Mouse (Mus musculus) liver, embryonic 14.5 days (tissue): ENCODE measurements around the gene Grin2c. TPM values are rescaled to one million over a fixed set of nuclear protein-coding genes. Genes with fewer than 3 reads are reported as not detected.
A peak's percentile ranks its signal among the peaks of the same experiment; 100 is the strongest.

Source experiments
- ATAC-seq: fragments of 200-750 bp; cut with Nextera tagmentation; 2 replicates; pipeline ENCODE4 v1.8.0; 2017; ENCODE audit warnings: moderate number of reproducible peaks, mild to moderate bottlenecking, moderate library complexity; ENCODE audit not compliant: insufficient read depth
- DNase-seq, 3 experiments: peaks; one replicate each; pipeline ENCODE4 v3.0.0-alpha.2; 2012 to 2013; ENCODE audit warnings: low read depth in 3 of 3, low spot score in 3 of 3
- H3K27ac ChIP-seq: fragments of 300-500 bp; sonication (generic); 2 replicates; pipeline ENCODE4 v1.5.1; 2014; ENCODE audit warnings: moderate library complexity, mild to moderate bottlenecking, control low read depth, inconsistent platforms
- H3K27me3 ChIP-seq: fragments of 300-500 bp; sonication (generic); 2 replicates; pipeline ENCODE4 v1.6.1; 2014; ENCODE audit warnings: mild to moderate bottlenecking, low read length, moderate library complexity; ENCODE audit not compliant: control insufficient read depth, insufficient read depth
- H3K36me3 ChIP-seq: fragments of 300-500 bp; sonication (generic); replicated peaks from 2 replicates; pipeline ENCODE4 v1.6.1; 2014; ENCODE audit warnings: low read depth; ENCODE audit not compliant: control insufficient read depth, insufficient read depth
- H3K4me1 ChIP-seq, 2 experiments: fragments of 200-500 bp in 1 of 2; fragments of 300-500 bp in 1 of 2; sonication (generic) in 1 of 2; replicated peaks; 2 replicates each; pipeline ENCODE4 v1.6.1; 2012 to 2014; ENCODE audit warnings: antibody characterized with exemption in 1 of 2, inconsistent platforms in 1 of 2, low read length in 1 of 2; ENCODE audit not compliant: control insufficient read depth in 2 of 2, insufficient read depth in 2 of 2
- H3K4me2 ChIP-seq: fragments of 300-500 bp; sonication (generic); 2 replicates; pipeline ENCODE4 v1.6.1; 2014; ENCODE audit warnings: low read depth, mild to moderate bottlenecking, control low read depth, moderate library complexity
- H3K4me3 ChIP-seq, 2 experiments: fragments of 200-500 bp in 1 of 2; fragments of 300-500 bp in 1 of 2; sonication (generic) in 1 of 2; 2 replicates each; pipeline ENCODE4 v1.5.1; 2012 to 2014; ENCODE audit warnings: low read depth in 2 of 2, low read length in 2 of 2, mild to moderate bottlenecking in 2 of 2, control low read depth in 1 of 2, inconsistent platforms in 1 of 2, moderate library complexity in 1 of 2; ENCODE audit not compliant: insufficient read depth in 1 of 2
- H3K9ac ChIP-seq: fragments of 300-500 bp; sonication (generic); replicated peaks from 2 replicates; pipeline ENCODE4 v1.6.1; 2014; ENCODE audit warnings: mild to moderate bottlenecking, control low read depth, moderate library complexity
- H3K9me3 ChIP-seq: fragments of 300-500 bp; sonication (generic); 2 replicates; pipeline ENCODE4 v1.6.1; 2016; ENCODE audit warnings: low read length, mixed read lengths; ENCODE audit not compliant: control insufficient read depth
- CTCF ChIP-seq: IDR thresholded peaks from 2 replicates; pipeline ENCODE4 v1.5.1; 2016; ENCODE audit warnings: antibody characterized with exemption, low read depth, control low read depth
- EP300 ChIP-seq: IDR thresholded peaks from 2 replicates; pipeline ENCODE4 v1.6.1; 2016; ENCODE audit warnings: antibody characterized with exemption, low read depth
- WGBS: fragments of 180-500 bp; shearing (Covaris S2); extraction: QIAGEN DNeasy Blood & Tissue Kit; methylation state at CpG from one replicate; pipeline ENCODE4 v1.1.7; 2014; ENCODE audit not compliant: insufficient replicate concordance; 5-methylcytosine and 5-hydroxymethylcytosine counted together
- polyA plus RNA-seq, 2 experiments: library from polyadenylated mRNA; depleted of rRNA in 1 of 2; stranded (reverse) in 1 of 2; unstranded in 1 of 2; fragments of >200 nt; fragmentation: Nextera tagmentation in 1 of 2; extraction: Ambion mirVana in 1 of 2; gene quantifications; 2 replicates each; pipeline versions ENCODE4 v1.2.1 to v1.2.3; 2012 to 2014

Grin2c gene
- polyA plus RNA-seq, 2 experiments, result 0.05 to 0.17 TPM

DNA sequence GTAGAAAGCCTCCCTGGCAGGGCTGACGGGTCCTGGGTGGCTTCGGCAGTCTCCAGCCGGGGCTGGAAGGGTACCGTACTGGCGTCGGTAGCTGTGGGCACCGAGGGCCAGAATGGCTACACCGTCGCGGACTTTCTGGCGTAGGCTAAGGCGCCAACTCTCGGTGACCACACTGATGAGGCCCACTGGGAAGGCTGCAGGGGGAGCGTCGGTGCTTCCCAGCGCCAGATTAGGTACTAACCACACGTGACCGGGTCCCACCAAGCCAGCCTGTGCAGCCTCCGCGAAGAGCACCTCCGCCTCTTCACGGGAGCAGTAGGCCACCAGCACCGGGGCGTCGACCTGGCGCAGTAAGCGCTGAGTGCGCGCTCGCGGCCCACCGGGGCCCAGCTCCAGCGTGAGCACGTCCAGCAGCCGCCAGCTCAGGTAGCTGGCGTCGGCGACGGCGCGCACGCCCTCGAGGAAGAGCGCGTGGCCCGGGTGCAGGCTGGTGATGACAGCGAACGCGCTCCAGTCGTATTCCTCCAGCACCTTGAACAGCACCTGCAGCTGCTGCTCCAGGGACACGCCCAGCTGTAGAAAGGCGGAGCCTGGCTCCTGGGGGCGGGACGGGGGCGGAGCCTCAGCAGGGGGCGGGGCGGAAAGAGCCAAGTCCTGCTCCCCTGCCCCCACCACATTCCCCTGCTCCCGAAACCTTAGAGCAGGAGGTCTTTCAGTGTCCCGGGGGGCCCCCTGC is 9.1 kb downstream of the Grin2c start:
- no peaks in the 10 kb centered on the region for H3K9me3 ChIP-seq
- 17% methylated on average over 54 of the region's 59 CpGs for WGBS
- H3K36me3 ChIP-seq, result no peaks in the 10 kb centered on the region
- TF ChIP-seq CTCF (no peak), EP300 (no peak)
- H3K4me1 ChIP-seq, result no peaks in the 10 kb centered on the region
- no peak overlapping the region for H3K4me3 ChIP-seq
- ATAC-seq, result 0 out of 2 replicates have a peak, but pooled peaks have one; percentile 21
- no peak for DNase-seq
- H3K27me3 ChIP-seq, result peaks cover 22% of the 10 kb centered on the region
- no peak overlapping the region for H3K4me2 ChIP-seq
- H3K27ac ChIP-seq, result no peak overlapping the region
- H3K9ac ChIP-seq, result no peak overlapping the region

DNA sequence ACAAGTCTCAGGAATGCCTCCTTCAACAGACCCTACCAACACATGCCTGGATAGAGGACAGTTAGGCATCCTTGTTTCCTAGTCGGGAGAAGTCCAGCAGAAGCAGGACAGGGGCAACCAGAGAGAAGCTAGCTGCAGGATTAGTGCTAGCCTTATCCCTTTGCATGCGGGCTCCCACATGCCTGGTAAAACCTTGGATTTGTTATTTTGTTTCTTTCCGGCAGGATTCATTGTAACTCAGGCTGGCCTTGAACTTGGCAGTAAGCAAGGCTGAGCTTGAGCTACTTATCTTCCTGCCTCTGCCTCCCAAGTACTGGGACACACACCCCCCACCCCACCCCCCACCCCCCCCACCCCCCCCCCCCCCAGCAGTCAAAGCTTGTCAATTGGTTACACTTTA is 15.8 kb downstream of the Grin2c start:
- no peak overlapping the region for H3K4me2 ChIP-seq
- H3K27me3 ChIP-seq, result peaks cover 31% of the 10 kb centered on the region
- H3K27ac ChIP-seq, result no peak overlapping the region
- no peaks in the 10 kb centered on the region for H3K9me3 ChIP-seq
- 48% methylated on average over 3 of the region's 3 CpGs for WGBS
- no peak overlapping the region for H3K4me3 ChIP-seq
- DNase-seq, result no peak
- no peak overlapping the region for H3K9ac ChIP-seq
- ATAC-seq, result no peak
- no peak for TF ChIP-seq CTCF
- no peak for TF ChIP-seq EP300
- H3K36me3 ChIP-seq, result no peaks in the 10 kb centered on the region
- no peaks in the 10 kb centered on the region for H3K4me1 ChIP-seq

DNA sequence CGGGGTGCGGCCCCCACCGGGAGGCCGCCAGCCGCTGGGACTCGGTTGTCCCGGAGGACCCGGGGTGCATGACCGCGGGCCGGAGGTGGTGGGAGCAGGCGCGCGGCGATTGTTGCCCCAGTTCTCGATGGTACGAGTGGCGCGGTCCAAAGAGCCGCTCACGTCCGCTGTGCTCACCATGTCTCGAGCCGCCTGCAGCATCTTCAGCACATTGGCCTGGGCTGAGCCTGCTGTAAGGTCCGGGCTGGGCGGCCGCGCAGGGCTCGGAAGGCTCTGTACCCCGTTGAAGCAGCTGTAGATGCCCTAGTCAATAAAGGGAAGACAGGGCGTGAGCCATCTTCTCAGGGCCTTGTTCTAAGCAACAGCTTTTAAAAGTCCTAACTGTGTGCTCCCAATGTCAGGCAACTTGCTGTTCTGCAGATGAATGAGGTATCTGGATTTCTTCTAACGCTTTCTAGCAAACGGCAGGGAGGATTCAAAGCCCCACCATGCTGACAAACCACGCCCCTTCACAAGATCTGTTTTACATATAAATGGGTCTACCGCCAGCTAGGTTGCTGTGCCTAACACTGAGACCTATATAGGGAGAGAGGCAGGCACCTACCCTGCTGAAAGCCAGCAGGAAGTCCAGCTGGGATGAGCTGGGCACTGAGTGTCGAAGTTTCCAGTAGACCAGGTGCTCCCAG is 16.5 kb downstream of the Grin2c start:
- Histone ChIP-seq H3K4me3 (peak overlapping the region in 1 of 2 experiments; percentile 26; a peak in 2 of 4 replicates), H3K27me3 (peaks cover 31% of the 10 kb centered on the region), H3K9ac (no peak overlapping the region), H3K4me2 (peak overlapping the region; percentile 31; the same call in 1 of the 2 replicates), H3K27ac (no peak overlapping the region), H3K4me1 (no peaks in the 10 kb centered on the region), H3K36me3 (no peaks in the 10 kb centered on the region), H3K9me3 (no peaks in the 10 kb centered on the region)
- no peak for TF ChIP-seq CTCF
- DNase-seq, result no peak
- no peak for ATAC-seq
- 3% methylated on average over 36 of the region's 36 CpGs for WGBS

DNA sequence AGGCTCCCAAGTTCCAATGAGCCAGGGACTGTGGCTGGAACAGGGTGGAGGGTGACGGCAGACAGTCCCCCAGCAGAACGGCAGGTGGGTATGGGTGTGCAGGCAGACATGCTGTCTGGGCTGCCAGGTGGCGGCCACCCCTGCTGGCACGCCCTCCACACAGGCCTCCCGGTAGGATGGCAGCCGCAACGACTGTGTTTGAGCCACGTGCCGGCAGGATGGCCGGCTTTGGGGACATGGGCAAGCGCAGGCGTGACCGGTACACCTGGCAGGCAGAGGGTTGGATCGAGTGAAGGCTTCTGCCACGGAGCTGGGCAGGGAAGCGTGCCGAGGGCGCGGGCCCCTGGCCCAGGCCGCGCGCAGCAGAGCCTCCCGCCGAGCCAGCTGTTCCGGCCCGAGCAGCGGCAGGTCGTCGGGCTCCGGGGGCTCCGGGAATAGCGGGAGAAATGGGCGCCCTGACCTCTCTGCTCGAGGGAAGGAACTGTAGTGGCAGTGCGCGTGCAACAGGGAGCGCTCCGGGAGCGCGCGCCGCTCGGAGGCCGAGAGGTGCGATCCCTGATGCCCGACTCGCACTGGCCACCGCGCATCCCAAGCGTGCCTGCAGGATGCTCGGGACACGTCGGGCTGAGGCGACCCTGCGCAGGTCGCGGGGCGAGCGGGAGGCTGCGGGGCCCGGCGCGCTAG is 17.2 kb downstream of the Grin2c start:
- ATAC-seq (no peak), DNase-seq (no peak)
- peak overlapping the region in 1 of 2 experiments; percentile 26; a peak in 2 of 4 replicates for H3K4me3 ChIP-seq
- 4% methylated on average over 63 of the region's 63 CpGs for WGBS
- H3K27me3 ChIP-seq, result peaks cover 31% of the 10 kb centered on the region
- H3K36me3 ChIP-seq, result no peaks in the 10 kb centered on the region
- H3K4me2 ChIP-seq, result peak overlapping the region; percentile 31; the same call in 1 of the 2 replicates
- no peaks in the 10 kb centered on the region for H3K9me3 ChIP-seq
- TF ChIP-seq EP300 (no peak), CTCF (no peak; the same call in 1 of the 2 replicates)
- no peaks in the 10 kb centered on the region for H3K4me1 ChIP-seq
- no peak overlapping the region for H3K9ac ChIP-seq
- H3K27ac ChIP-seq, result no peak overlapping the region

DNA sequence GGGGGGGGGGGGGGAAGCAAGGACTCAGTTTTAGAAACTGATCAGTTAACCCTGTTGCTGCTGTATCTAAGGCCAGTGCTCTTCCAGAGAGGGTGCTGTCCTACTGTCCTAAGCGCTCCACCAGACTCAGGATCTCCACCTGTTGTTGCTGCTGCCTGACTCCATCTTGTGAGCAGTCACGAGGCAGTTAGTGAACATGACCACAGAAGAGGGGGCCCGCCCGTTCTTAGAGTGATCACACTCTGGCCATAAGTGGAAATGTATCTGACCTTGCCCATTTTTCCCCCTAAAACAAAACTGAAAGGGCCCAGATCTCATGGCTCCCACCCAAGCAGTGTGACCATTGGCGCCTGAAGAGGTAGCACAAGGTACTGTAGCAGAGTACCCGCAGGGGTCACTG is 19.1 kb downstream of the Grin2c start:
- TF ChIP-seq CTCF (no peak), EP300 (no peak)
- no peaks in the 10 kb centered on the region for H3K9me3 ChIP-seq
- no peaks in the 10 kb centered on the region; a peak in 1 of 4 replicates for H3K4me1 ChIP-seq
- no peak overlapping the region for H3K27ac ChIP-seq
- no peak for ATAC-seq
- no peak overlapping the region for H3K4me2 ChIP-seq
- H3K4me3 ChIP-seq, result no peak overlapping the region
- WGBS, result 39% methylated on average over 6 of the region's 6 CpGs
- DNase-seq, result no peak
- H3K27me3 ChIP-seq, result peaks cover 31% of the 10 kb centered on the region
- no peaks in the 10 kb centered on the region for H3K36me3 ChIP-seq
- no peak overlapping the region for H3K9ac ChIP-seq
